Mouse (Mus musculus): ENCODE measurements around the gene Rnf32. TPM values are rescaled to one million over a fixed set of nuclear protein-coding genes. Genes with fewer than 3 reads are reported as not detected.

Gene Rnf32
- polyA plus RNA-seq, 1 experiment from 2014 or later: 4.0 TPM

DNA sequence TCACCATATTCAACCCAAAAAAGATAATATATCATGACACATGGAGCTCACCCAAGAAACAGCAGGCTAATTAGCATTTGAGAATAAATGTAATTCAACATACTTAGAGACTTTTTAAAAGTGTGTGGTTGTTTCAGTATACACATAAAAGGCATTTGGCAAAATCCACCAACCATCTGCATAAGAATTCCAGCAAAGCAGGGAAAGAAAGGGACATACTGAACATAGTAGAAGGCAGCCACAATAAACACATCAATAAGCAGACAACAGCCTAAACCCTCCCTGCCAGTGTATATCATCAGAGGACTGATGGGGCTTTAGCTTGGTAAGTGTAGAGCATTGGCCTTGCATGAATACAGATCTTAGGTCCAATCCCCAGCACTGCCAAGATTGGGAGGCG is 49.0 kb downstream of the Rnf32 start:
- H3K4me3 ChIP-seq (ENCODE audit: low read depth, low read length): no peak overlapping the region
- no peaks in the 10 kb centered on the region for H3K4me1 ChIP-seq (ENCODE audit: control insufficient read depth, insufficient read depth, low read length)
- no peak overlapping the region for H3K9ac ChIP-seq (ENCODE audit: low read length)
- H3K27me3 ChIP-seq (ENCODE audit: control insufficient read depth, insufficient read depth, low read length): no peaks in the 10 kb centered on the region
- H3K36me3 ChIP-seq (ENCODE audit: control insufficient read depth, insufficient read depth, low read length): no peaks in the 10 kb centered on the region
- DNase-seq (ENCODE audit: low spot score): no peak
- ATAC-seq (ENCODE audit: insufficient number of reproducible peaks, low FRiP score, low TSS enrichment, low read depth): no peak
- H3K9me3 ChIP-seq (ENCODE audit: control insufficient read depth, low read length): no peaks in the 10 kb centered on the region
- no CpG with 5 or more reads among the region's 1 CpGs for WGBS
- H3K27ac ChIP-seq (replicated peaks; ENCODE audit: low read depth, low read length): no peak overlapping the region
- H3K4me2 ChIP-seq (ENCODE audit: low read depth, severe bottlenecking): no peak overlapping the region

DNA sequence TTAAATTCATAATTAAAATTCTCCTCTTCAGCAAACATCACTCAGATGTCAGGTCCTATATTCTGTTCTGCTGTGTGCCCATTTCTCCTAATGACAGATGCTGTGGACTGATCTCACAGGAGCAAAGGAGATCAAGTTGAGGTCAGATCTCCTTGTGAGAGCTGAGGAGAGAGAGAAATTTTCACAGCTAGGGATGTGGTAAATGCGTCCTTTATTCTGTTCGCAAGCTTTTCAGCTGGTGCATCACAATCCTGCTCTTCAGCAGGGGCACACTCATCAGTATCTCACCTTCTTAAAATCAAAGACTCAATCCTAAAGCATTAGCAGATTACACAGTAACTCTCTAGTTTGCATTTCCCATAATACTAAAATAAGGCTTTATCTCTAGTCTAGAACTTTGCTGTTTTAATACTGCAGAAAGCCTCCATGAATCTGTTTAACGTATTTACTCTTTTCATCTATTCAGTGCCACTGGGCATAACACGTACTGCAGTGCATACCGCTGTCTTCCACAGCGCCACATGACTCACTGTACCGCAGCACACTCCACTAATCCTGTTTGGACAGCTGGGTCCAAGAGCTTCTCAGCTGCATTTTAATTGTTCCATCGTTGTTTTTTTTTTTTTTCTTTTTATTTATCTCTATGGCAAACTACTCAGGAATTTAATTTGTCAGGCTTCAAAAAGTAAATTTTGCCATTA is 55.2 kb downstream of the Rnf32 start:
- H3K27ac ChIP-seq (replicated peaks; ENCODE audit: low read depth, low read length): no peak overlapping the region
- no peaks in the 10 kb centered on the region for H3K36me3 ChIP-seq (ENCODE audit: control insufficient read depth, insufficient read depth, low read length)
- H3K4me1 ChIP-seq (ENCODE audit: control insufficient read depth, insufficient read depth, low read length): no peaks in the 10 kb centered on the region
- no peak overlapping the region for H3K4me3 ChIP-seq (ENCODE audit: low read depth, low read length)
- no peak overlapping the region for H3K9ac ChIP-seq (ENCODE audit: low read length)
- ATAC-seq (ENCODE audit: insufficient number of reproducible peaks, low FRiP score, low TSS enrichment, low read depth) (no peak), DNase-seq (ENCODE audit: low spot score) (no peak)
- no peaks in the 10 kb centered on the region for H3K9me3 ChIP-seq (ENCODE audit: control insufficient read depth, low read length)
- 84% methylated on average over 8 of the region's 8 CpGs for WGBS
- no peaks in the 10 kb centered on the region for H3K27me3 ChIP-seq (ENCODE audit: control insufficient read depth, insufficient read depth, low read length)
- H3K4me2 ChIP-seq (ENCODE audit: low read depth, severe bottlenecking): no peak overlapping the region

DNA sequence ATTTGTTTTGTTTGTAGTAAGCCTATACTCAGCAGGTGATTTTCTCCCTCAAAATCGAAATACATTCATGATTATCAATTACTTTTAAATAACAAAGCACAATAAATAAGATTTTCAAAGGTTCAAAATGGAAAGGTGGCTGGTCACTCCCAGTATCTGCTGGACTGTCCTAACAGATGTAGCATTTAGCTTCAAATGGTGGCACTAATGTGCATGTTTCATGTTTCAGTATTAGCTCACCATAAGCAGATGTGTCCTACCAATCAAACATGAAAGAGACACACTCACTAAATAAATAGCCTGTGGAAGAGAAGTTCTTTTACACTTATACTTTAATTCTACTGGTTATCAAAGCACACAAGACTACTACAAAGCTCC is 55.7 kb downstream of the Rnf32 start:
- ATAC-seq (ENCODE audit: insufficient number of reproducible peaks, low FRiP score, low TSS enrichment, low read depth) (no peak), DNase-seq (ENCODE audit: low spot score) (no peak)
- H3K9ac ChIP-seq (ENCODE audit: low read length): no peak overlapping the region
- H3K4me1 ChIP-seq (ENCODE audit: control insufficient read depth, insufficient read depth, low read length): no peaks in the 10 kb centered on the region
- H3K4me3 ChIP-seq (ENCODE audit: low read depth, low read length): no peak overlapping the region
- H3K36me3 ChIP-seq (ENCODE audit: control insufficient read depth, insufficient read depth, low read length): no peaks in the 10 kb centered on the region
- H3K9me3 ChIP-seq (ENCODE audit: control insufficient read depth, low read length): no peaks in the 10 kb centered on the region
- WGBS: 85% methylated on average over 1 of the region's 1 CpGs
- H3K27me3 ChIP-seq (ENCODE audit: control insufficient read depth, insufficient read depth, low read length): no peaks in the 10 kb centered on the region
- H3K4me2 ChIP-seq (ENCODE audit: low read depth, severe bottlenecking): no peak overlapping the region
- H3K27ac ChIP-seq (replicated peaks; ENCODE audit: low read depth, low read length): no peak overlapping the region

DNA sequence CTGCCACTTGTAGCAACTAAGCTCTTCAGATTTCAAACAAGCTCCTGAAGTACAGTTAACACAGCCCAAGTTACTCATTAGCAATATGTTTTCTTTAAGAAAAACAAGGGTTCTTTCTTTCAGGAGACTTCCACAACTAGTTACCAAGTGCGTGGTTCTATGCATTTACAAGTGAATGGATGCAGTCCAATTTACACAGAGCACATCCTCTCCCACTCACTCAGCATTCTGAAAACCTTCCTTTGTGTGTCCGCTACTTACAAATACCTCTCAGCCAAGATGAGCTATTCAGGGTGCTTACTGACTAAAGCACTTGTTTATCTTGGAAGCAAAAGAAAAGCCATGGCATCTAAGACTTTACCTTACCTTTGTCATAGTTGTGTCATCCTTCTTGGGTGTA is 58.1 kb downstream of the Rnf32 start:
- DNase-seq (ENCODE audit: low spot score): no peak
- no peaks in the 10 kb centered on the region for H3K9me3 ChIP-seq (ENCODE audit: control insufficient read depth, low read length)
- no peaks in the 10 kb centered on the region for H3K4me1 ChIP-seq (ENCODE audit: control insufficient read depth, insufficient read depth, low read length)
- no peak for ATAC-seq (ENCODE audit: insufficient number of reproducible peaks, low FRiP score, low TSS enrichment, low read depth)
- H3K9ac ChIP-seq (ENCODE audit: low read length): no peak overlapping the region
- 75% methylated on average over 2 of the region's 2 CpGs for WGBS
- H3K27ac ChIP-seq (replicated peaks; ENCODE audit: low read depth, low read length): no peak overlapping the region
- no peaks in the 10 kb centered on the region for H3K36me3 ChIP-seq (ENCODE audit: control insufficient read depth, insufficient read depth, low read length)
- no peaks in the 10 kb centered on the region for H3K27me3 ChIP-seq (ENCODE audit: control insufficient read depth, insufficient read depth, low read length)
- H3K4me3 ChIP-seq (ENCODE audit: low read depth, low read length): no peak overlapping the region
- no peak overlapping the region for H3K4me2 ChIP-seq (ENCODE audit: low read depth, severe bottlenecking)

DNA sequence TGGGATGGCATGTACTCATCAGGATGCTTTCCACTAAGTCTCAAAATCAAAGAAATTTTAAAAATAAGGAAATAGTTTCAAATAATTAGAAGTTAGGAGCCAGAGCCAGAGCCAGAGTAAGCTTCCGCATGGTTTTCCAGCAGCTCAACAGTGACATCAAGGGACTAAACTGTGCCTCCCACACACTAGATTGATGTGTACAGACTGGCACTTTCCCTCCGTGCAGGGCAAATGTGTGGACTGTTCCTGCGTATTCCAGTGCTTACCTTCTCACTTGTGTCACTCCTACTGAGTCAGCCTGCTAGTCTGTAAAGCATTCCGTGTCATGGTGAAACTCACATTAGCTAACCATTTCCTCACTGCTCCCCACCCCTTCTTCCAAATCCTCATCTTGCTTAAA is 75.1 kb downstream of the Rnf32 start:
- H3K27ac ChIP-seq (replicated peaks; ENCODE audit: low read depth, low read length): no peak overlapping the region
- no peak overlapping the region for H3K4me2 ChIP-seq (ENCODE audit: low read depth, severe bottlenecking)
- no peaks in the 10 kb centered on the region for H3K36me3 ChIP-seq (ENCODE audit: control insufficient read depth, insufficient read depth, low read length)
- H3K9me3 ChIP-seq (ENCODE audit: control insufficient read depth, low read length): no peaks in the 10 kb centered on the region
- no peak for ATAC-seq (ENCODE audit: insufficient number of reproducible peaks, low FRiP score, low TSS enrichment, low read depth)
- no peak for DNase-seq (ENCODE audit: low spot score)
- no peak overlapping the region for H3K9ac ChIP-seq (ENCODE audit: low read length)
- no peak overlapping the region for H3K4me3 ChIP-seq (ENCODE audit: low read depth, low read length)
- no peaks in the 10 kb centered on the region for H3K27me3 ChIP-seq (ENCODE audit: control insufficient read depth, insufficient read depth, low read length)
- H3K4me1 ChIP-seq (ENCODE audit: control insufficient read depth, insufficient read depth, low read length): no peaks in the 10 kb centered on the region
- WGBS: 65% methylated on average over 4 of the region's 4 CpGs

DNA sequence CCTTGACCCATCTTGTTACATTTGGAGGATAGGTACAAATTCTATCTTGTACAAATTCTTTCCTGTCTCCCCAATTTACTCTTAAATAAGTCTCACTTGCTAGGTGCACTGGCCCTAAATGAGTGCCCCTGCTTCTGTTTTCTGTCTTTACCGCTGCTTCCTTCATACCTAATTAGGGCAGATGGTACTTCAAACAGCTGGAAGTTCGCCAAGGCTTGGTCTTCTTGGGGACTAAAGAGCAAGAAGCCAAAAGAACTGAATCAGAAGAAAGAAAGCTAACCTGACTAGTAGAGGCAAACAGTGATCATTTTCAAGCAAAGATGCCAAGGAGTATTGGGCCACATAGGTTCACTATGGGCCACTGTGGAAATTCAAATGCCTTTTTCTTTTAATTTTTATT is 77.6 kb downstream of the Rnf32 start:
- ATAC-seq (ENCODE audit: insufficient number of reproducible peaks, low FRiP score, low TSS enrichment, low read depth) (no peak), DNase-seq (ENCODE audit: low spot score) (no peak)
- Histone ChIP-seq H3K9me3 (ENCODE audit: control insufficient read depth, low read length) (no peaks in the 10 kb centered on the region), H3K27ac (replicated peaks; ENCODE audit: low read depth, low read length) (no peak overlapping the region), H3K4me2 (ENCODE audit: low read depth, severe bottlenecking) (no peak overlapping the region), H3K27me3 (ENCODE audit: control insufficient read depth, insufficient read depth, low read length) (no peaks in the 10 kb centered on the region), H3K4me3 (ENCODE audit: low read depth, low read length) (no peak overlapping the region), H3K4me1 (ENCODE audit: control insufficient read depth, insufficient read depth, low read length) (no peaks in the 10 kb centered on the region), H3K9ac (ENCODE audit: low read length) (no peak overlapping the region), H3K36me3 (ENCODE audit: control insufficient read depth, insufficient read depth, low read length) (no peaks in the 10 kb centered on the region)
- WGBS: 64% methylated on average over 2 of the region's 2 CpGs

DNA sequence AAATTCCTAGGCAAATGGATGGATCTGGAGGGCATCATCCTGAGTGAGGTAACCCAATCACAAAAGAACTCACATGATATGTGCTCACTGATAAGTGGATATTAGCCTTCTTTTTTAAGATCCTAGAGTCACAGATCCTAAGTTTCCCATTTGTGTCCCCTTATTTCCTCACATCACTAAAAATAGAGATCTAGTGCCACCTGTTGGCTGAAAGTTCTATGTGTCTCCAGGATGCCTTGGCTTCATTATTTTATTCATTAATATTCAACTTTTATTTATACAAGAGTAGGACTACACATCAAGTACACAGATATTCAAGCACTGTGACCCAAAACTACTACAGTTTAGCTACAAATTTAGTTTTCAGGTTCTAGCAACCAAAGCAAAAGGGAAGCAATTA is 79.0 kb downstream of the Rnf32 start:
- H3K36me3 ChIP-seq (ENCODE audit: control insufficient read depth, insufficient read depth, low read length): no peaks in the 10 kb centered on the region
- H3K4me2 ChIP-seq (ENCODE audit: low read depth, severe bottlenecking): no peak overlapping the region
- H3K4me1 ChIP-seq (ENCODE audit: control insufficient read depth, insufficient read depth, low read length): no peaks in the 10 kb centered on the region
- H3K9me3 ChIP-seq (ENCODE audit: control insufficient read depth, low read length): no peaks in the 10 kb centered on the region
- H3K4me3 ChIP-seq (ENCODE audit: low read depth, low read length): no peak overlapping the region
- no peak overlapping the region for H3K27ac ChIP-seq (replicated peaks; ENCODE audit: low read depth, low read length)
- ATAC-seq (ENCODE audit: insufficient number of reproducible peaks, low FRiP score, low TSS enrichment, low read depth) (no peak), DNase-seq (ENCODE audit: low spot score) (no peak)
- H3K9ac ChIP-seq (ENCODE audit: low read length): no peak overlapping the region
- no peaks in the 10 kb centered on the region for H3K27me3 ChIP-seq (ENCODE audit: control insufficient read depth, insufficient read depth, low read length)

Other genes with a start within 250 kb of the Rnf32 start
- gene Lmbr1, start 182.4 kb downstream of the Rnf32 start, polyA plus RNA-seq (2014; fragmentation: Nextera tagmentation; extraction: Ambion mirVana): 7.0 and 9.2 TPM in 2 replicates
- 24.4 and 34.5 TPM in 2 replicates for gene Nom1, start 238.7 kb downstream of the Rnf32 start, polyA plus RNA-seq (2014; fragmentation: Nextera tagmentation; extraction: Ambion mirVana)

Data from limb, embryonic 11.5 days (tissue).